Comparison of ENCODE assay signal across 15 mouse cellular contexts in the genomic region with DNA sequence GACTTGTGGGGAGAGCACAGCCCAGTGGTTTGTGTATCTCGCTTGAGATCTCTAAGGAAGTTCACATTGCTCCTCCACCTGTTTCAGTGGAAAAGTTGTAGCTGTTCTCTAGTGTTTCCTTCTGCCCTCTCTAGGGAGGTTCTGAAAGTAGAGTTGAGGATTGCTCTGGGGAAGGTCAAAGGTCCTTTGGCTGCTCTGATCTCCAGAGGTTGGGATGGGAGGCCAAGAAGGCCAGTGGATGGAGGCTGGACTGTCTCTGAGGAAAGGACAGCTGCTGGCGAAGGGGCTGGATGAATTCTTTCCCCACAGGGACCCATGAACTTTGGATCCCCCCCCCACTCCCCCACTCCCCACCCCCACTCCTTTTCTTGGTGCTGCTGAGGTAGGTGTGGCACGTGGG. TPM values are rescaled to one million over a fixed set of nuclear protein-coding genes. Genes with fewer than 3 reads are reported as not detected.
A peak's percentile ranks its signal among the peaks of the same experiment; 100 is the strongest.
DNase-seq lines count a peak whose midpoint lies in the region; ATAC-seq and TF ChIP-seq lines count a peak whose summit lies in the region.
"Had no signal": no experiment of that assay in that cellular context is flagged by ENCODE, and none has a peak within 500 bp of the region (broad histone marks: within the 10 kb centered on the region; RNA-seq: fewer than 3 reads in every experiment).

No protein-coding gene starts in this region.

- no peak for TF ChIP-seq CTCF in kidney, adult 2 months (conservative IDR thresholded peaks at IDR 0.05; ENCODE audit: insufficient read depth, insufficient read length, low read depth, low read length)
- no peak for TF ChIP-seq CTCF in stomach, postnatal 0 days (IDR thresholded peaks at IDR 0.05; ENCODE audit: low read depth)

- TF ChIP-seq EP300 in stomach, postnatal 0 days (optimal IDR thresholded peaks at IDR 0.05), result no peak

- TF ChIP-seq POLR2A in kidney, adult 2 months (IDR thresholded peaks at IDR 0.05; ENCODE audit: low read depth, low read length), result no peak

- no peaks in the 10 kb centered on the region for H3K9me3 ChIP-seq in embryonic facial prominence, embryonic 15.5 days (replicated peaks)
- H3K9me3 ChIP-seq in kidney, embryonic 15.5 days (replicated peaks), result no peaks in the 10 kb centered on the region
- H3K9me3 ChIP-seq in stomach, postnatal 0 days (ENCODE audit: control insufficient read depth, low read length), result no peaks in the 10 kb centered on the region
- no peaks in the 10 kb centered on the region for H3K9me3 ChIP-seq in limb, embryonic 10.5 days (replicated peaks)
- H3K9me3 ChIP-seq: heart, embryonic 15.5 days; hindbrain, embryonic 15.5 days; limb, embryonic 12.5 days; midbrain, embryonic 12.5 days had no signal

- WGBS in kidney, adult 2 months, result 39% methylated on average over 3 of the region's 3 CpGs
- WGBS in embryonic facial prominence, embryonic 15.5 days, result 87% methylated on average over 3 of the region's 3 CpGs
- WGBS in kidney, embryonic 15.5 days, result 84% methylated on average over 3 of the region's 3 CpGs
- WGBS in stomach, postnatal 0 days, result 61% methylated on average over 3 of the region's 3 CpGs
- WGBS in limb, embryonic 10.5 days, result 85% methylated on average over 3 of the region's 3 CpGs

- H3K27me3 ChIP-seq in kidney, adult 2 months (replicated peaks; ENCODE audit: control insufficient read depth, insufficient read depth, low read length), result no peaks in the 10 kb centered on the region
- H3K27me3 ChIP-seq in embryonic facial prominence, embryonic 15.5 days, result no peaks in the 10 kb centered on the region
- H3K27me3 ChIP-seq in kidney, embryonic 15.5 days, result no peaks in the 10 kb centered on the region
- H3K27me3 ChIP-seq in stomach, postnatal 0 days (ENCODE audit: control insufficient read depth, insufficient read depth, low read length), result no peaks in the 10 kb centered on the region
- H3K27me3 ChIP-seq in limb, embryonic 10.5 days (ENCODE audit: low read depth, poor library complexity, severe bottlenecking), result no peaks in the 10 kb centered on the region
- H3K27me3 ChIP-seq: heart, embryonic 15.5 days; hindbrain, embryonic 15.5 days; limb, embryonic 12.5 days; midbrain, embryonic 12.5 days had no signal

- no peak overlapping the region for H3K4me3 ChIP-seq in kidney, adult 2 months (ENCODE audit: insufficient read depth, low read depth, low read length)
- H3K4me3 ChIP-seq in embryonic facial prominence, embryonic 15.5 days (replicated peaks), result no peak overlapping the region
- no peak overlapping the region for H3K4me3 ChIP-seq in kidney, embryonic 15.5 days (replicated peaks)
- H3K4me3 ChIP-seq in stomach, postnatal 0 days (ENCODE audit: low read depth, low read length), result no peak overlapping the region
- H3K4me3 ChIP-seq in limb, embryonic 10.5 days, result no peak overlapping the region
- H3K4me3 ChIP-seq: heart, embryonic 15.5 days; hindbrain, embryonic 15.5 days; limb, embryonic 12.5 days; midbrain, embryonic 12.5 days had no signal

- H3K4me2 ChIP-seq in embryonic facial prominence, embryonic 15.5 days (replicated peaks), result no peak overlapping the region
- H3K4me2 ChIP-seq in kidney, embryonic 15.5 days, result no peak overlapping the region
- H3K4me2 ChIP-seq in stomach, postnatal 0 days (replicated peaks; ENCODE audit: low read depth), result no peak overlapping the region
- H3K4me2 ChIP-seq: heart, embryonic 15.5 days; hindbrain, embryonic 15.5 days; limb, embryonic 12.5 days; midbrain, embryonic 12.5 days had no signal

- H3K4me1 ChIP-seq in kidney, adult 2 months (ENCODE audit: control insufficient read depth, insufficient read depth, low read length), result peaks cover 56% of the 10 kb centered on the region
- H3K4me1 ChIP-seq in embryonic facial prominence, embryonic 15.5 days, result peaks cover 40% of the 10 kb centered on the region
- peaks cover 87% of the 10 kb centered on the region for H3K4me1 ChIP-seq in kidney, embryonic 15.5 days
- H3K4me1 ChIP-seq in stomach, postnatal 0 days (replicated peaks; ENCODE audit: control insufficient read depth, insufficient read depth), result peaks cover 19% of the 10 kb centered on the region
- peaks cover 30% of the 10 kb centered on the region for H3K4me1 ChIP-seq in limb, embryonic 10.5 days

- no peak overlapping the region for H3K9ac ChIP-seq in embryonic facial prominence, embryonic 15.5 days
- H3K9ac ChIP-seq in kidney, embryonic 15.5 days, result no peak overlapping the region
- H3K9ac ChIP-seq in stomach, postnatal 0 days (ENCODE audit: low read length), result no peak overlapping the region
- H3K9ac ChIP-seq: heart, embryonic 15.5 days; hindbrain, embryonic 15.5 days; limb, embryonic 12.5 days; midbrain, embryonic 12.5 days had no signal

- no peaks in the 10 kb centered on the region for H3K36me3 ChIP-seq in kidney, adult 2 months (ENCODE audit: control insufficient read depth, insufficient read depth, low read length)
- no peaks in the 10 kb centered on the region for H3K36me3 ChIP-seq in embryonic facial prominence, embryonic 15.5 days
- H3K36me3 ChIP-seq in kidney, embryonic 15.5 days, result no peaks in the 10 kb centered on the region
- H3K36me3 ChIP-seq in stomach, postnatal 0 days (ENCODE audit: control insufficient read depth, insufficient read depth, low read length), result no peaks in the 10 kb centered on the region
- no peaks in the 10 kb centered on the region for H3K36me3 ChIP-seq in limb, embryonic 10.5 days
- H3K36me3 ChIP-seq: heart, embryonic 15.5 days; hindbrain, embryonic 15.5 days; limb, embryonic 12.5 days; midbrain, embryonic 12.5 days had no signal

- peak; percentile 82 for DNase-seq in kidney, adult 2 months
- no peak for DNase-seq in kidney, adult 18-20 months
- no peak for DNase-seq in stomach, postnatal 0 days (ENCODE audit: low spot score)
- DNase-seq in limb, embryonic 10.5 days (ENCODE audit: low spot score), result no peak
- DNase-seq: adrenal gland, postnatal 10 days; cerebellum, adult 9-10 months had no signal

- ATAC-seq in embryonic facial prominence, embryonic 15.5 days (ENCODE audit: insufficient number of reproducible peaks, low FRiP score, low TSS enrichment, low read depth), result no peak
- no peak for ATAC-seq in kidney, embryonic 15.5 days (replicated peaks; ENCODE audit: low FRiP score)
- no peak for ATAC-seq in stomach, postnatal 0 days (ENCODE audit: low FRiP score, low TSS enrichment)
- ATAC-seq in cerebellum, adult (ENCODE audit: insufficient number of reproducible peaks, low FRiP score, low TSS enrichment), result no peak
- ATAC-seq: forebrain, embryonic 16.5 days had no signal

- peak overlapping the region; percentile 37; the same call in 1 of the 2 replicates for H3K27ac ChIP-seq in kidney, adult 2 months (ENCODE audit: insufficient read depth, low read depth, low read length)
- H3K27ac ChIP-seq in embryonic facial prominence, embryonic 15.5 days (replicated peaks), result 0 out of 2 replicates have a peak overlapping the region, but pooled peaks have one; percentile 7
- H3K27ac ChIP-seq in kidney, embryonic 15.5 days, result peak overlapping the region; percentile 37; the same call in 1 of the 2 replicates
- H3K27ac ChIP-seq in stomach, postnatal 0 days (replicated peaks), result peak overlapping the region; percentile 61
- no peak overlapping the region for H3K27ac ChIP-seq in limb, embryonic 10.5 days
- H3K27ac ChIP-seq: hindbrain, embryonic 15.5 days; macrophage; midbrain, embryonic 12.5 days had no signal

RNA-seq across cellular contexts. Expression of gene Plekhg3, which starts 23.7 kb away (rescaled TPM):
- polyA plus RNA-seq in kidney, adult 2 months (2012; rRNA removed), result 57.9 and 67.6 TPM in 2 replicates
- 7.7 and 8.9 TPM in 2 replicates for polyA plus RNA-seq in embryonic facial prominence, embryonic 15.5 days (2015; fragmentation: Nextera tagmentation; extraction: Ambion mirVana)
- polyA plus RNA-seq in kidney, embryonic 15.5 days (2015; fragmentation: Nextera tagmentation; extraction: Ambion mirVana), result 18.2 and 18.8 TPM in 2 replicates
- 5.7 and 6.4 TPM in 2 replicates for polyA plus RNA-seq in stomach, postnatal 0 days (2015; fragmentation: Nextera tagmentation; extraction: Ambion mirVana)
- polyA plus RNA-seq in limb, embryonic 10.5 days (2016; fragmentation: Nextera tagmentation; extraction: Ambion mirVana), result 5.7 and 6.2 TPM in 2 replicates
